Mouse (Mus musculus): ENCODE measurements around the gene Pold1. TPM values are rescaled to one million over a fixed set of nuclear protein-coding genes. Genes with fewer than 3 reads are reported as not detected.

Gene Pold1
- total and polyA plus RNA-seq, 2 experiments = 2.4 to 6.5 TPM

DNA sequence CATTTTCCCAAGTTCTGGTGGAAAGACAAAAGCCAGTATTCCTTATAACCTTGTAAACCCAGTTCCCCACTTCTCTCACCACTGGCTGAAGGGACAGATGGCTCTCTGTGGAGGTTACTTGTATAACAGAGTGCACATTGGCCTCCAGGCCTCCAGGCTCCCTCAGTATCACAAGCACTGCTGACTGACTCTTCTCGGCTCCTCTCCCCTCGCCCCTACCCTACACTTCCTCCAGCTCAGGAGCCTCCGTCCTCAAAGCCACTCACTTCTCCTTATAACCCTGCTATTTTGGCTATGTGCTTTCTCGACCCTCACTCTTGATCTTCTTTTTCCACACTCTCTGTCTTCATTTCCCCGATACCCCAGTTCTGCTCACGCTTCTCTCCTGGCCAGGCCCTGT lies 16.8 kb upstream of the Pold1 start:
- Histone ChIP-seq H3K4me1 (ENCODE audit: control insufficient read depth, insufficient read depth, low read length) (no peaks in the 10 kb centered on the region), H3K36me3 (ENCODE audit: control insufficient read depth, insufficient read depth, low read length) (no peaks in the 10 kb centered on the region), H3K79me2 (ENCODE audit: control insufficient read depth, insufficient read depth, low read length) (no peaks in the 10 kb centered on the region), H3K9ac (ENCODE audit: low read depth, low read length) (no peak overlapping the region), H3K4me3 (ENCODE audit: insufficient read depth, low read depth, low read length) (no peak overlapping the region), H3K27ac (replicated peaks; ENCODE audit: insufficient read depth, low read depth, low read length) (no peak overlapping the region), H3K27me3 (ENCODE audit: control insufficient read depth, insufficient read depth, low read length) (no peaks in the 10 kb centered on the region)
- WGBS = 78% methylated on average over 6 of the region's 6 CpGs
- TF ChIP-seq CTCF (IDR thresholded peaks at IDR 0.05; ENCODE audit: low read depth, low read length) = no peak
- no peak for TF ChIP-seq POLR2A (IDR thresholded peaks at IDR 0.05; ENCODE audit: extremely low read depth, insufficient read depth, low read length)
- no peak for DNase-seq (ENCODE audit: extremely low read depth, low read depth, low spot score)

DNA sequence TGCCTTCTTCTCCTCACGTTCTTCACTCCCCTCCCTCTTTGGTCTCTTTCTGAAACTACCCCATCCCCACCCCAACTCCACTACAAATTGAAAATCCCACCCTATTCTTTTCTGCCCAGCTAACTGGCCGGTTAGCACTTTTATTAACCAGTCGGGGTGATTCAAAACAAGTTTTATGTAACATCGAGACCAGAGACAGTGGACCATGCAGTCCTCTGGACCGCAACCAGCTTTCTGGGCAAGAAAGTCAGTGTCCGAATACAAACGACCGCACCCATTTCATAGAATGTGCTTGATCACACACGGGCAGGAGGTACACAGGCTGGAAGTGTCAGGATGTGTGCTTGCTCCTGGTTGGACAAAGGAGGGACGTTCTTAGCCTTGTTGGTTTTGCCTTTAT lies 15.8 kb upstream of the Pold1 start:
- Histone ChIP-seq H3K9ac (ENCODE audit: low read depth, low read length) (no peak overlapping the region), H3K4me1 (ENCODE audit: control insufficient read depth, insufficient read depth, low read length) (no peaks in the 10 kb centered on the region), H3K27me3 (ENCODE audit: control insufficient read depth, insufficient read depth, low read length) (no peaks in the 10 kb centered on the region), H3K4me3 (ENCODE audit: insufficient read depth, low read depth, low read length) (no peak overlapping the region), H3K79me2 (ENCODE audit: control insufficient read depth, insufficient read depth, low read length) (no peaks in the 10 kb centered on the region), H3K27ac (replicated peaks; ENCODE audit: insufficient read depth, low read depth, low read length) (no peak overlapping the region), H3K36me3 (ENCODE audit: control insufficient read depth, insufficient read depth, low read length) (no peaks in the 10 kb centered on the region)
- TF ChIP-seq CTCF (IDR thresholded peaks at IDR 0.05; ENCODE audit: low read depth, low read length) (no peak), POLR2A (IDR thresholded peaks at IDR 0.05; ENCODE audit: extremely low read depth, insufficient read depth, low read length) (no peak)
- WGBS = 85% methylated on average over 10 of the region's 10 CpGs
- DNase-seq (ENCODE audit: extremely low read depth, low read depth, low spot score) = no peak

DNA sequence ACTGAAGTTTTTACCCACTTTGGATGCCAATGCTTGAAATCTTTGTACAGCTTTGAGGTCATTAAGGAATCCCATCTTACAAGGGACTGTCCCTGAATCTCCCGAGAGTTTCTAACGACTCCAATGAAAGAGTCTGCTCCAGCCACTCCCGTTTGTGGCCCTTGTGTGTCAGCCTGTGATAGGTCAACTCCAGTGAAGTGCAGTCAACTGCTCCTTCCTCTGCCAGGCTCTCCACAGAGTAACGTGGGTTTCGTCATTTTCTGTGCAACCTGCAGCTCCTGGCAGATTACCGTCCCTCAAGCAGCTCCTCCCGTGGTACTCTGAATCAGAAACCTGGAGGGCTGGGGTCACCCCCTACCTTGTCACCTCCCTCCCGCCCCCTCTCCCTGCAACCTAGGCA lies 14.6 kb upstream of the Pold1 start:
- Histone ChIP-seq H3K4me3 (ENCODE audit: insufficient read depth, low read depth, low read length) (no peak overlapping the region), H3K4me1 (ENCODE audit: control insufficient read depth, insufficient read depth, low read length) (no peaks in the 10 kb centered on the region), H3K27ac (replicated peaks; ENCODE audit: insufficient read depth, low read depth, low read length) (no peak overlapping the region), H3K79me2 (ENCODE audit: control insufficient read depth, insufficient read depth, low read length) (no peaks in the 10 kb centered on the region), H3K9ac (ENCODE audit: low read depth, low read length) (no peak overlapping the region), H3K36me3 (ENCODE audit: control insufficient read depth, insufficient read depth, low read length) (no peaks in the 10 kb centered on the region), H3K27me3 (ENCODE audit: control insufficient read depth, insufficient read depth, low read length) (no peaks in the 10 kb centered on the region)
- DNase-seq (ENCODE audit: extremely low read depth, low read depth, low spot score) = no peak
- TF ChIP-seq POLR2A (IDR thresholded peaks at IDR 0.05; ENCODE audit: extremely low read depth, insufficient read depth, low read length) (no peak), CTCF (IDR thresholded peaks at IDR 0.05; ENCODE audit: low read depth, low read length) (no peak)
- WGBS = 45% methylated on average over 8 of the region's 8 CpGs

DNA sequence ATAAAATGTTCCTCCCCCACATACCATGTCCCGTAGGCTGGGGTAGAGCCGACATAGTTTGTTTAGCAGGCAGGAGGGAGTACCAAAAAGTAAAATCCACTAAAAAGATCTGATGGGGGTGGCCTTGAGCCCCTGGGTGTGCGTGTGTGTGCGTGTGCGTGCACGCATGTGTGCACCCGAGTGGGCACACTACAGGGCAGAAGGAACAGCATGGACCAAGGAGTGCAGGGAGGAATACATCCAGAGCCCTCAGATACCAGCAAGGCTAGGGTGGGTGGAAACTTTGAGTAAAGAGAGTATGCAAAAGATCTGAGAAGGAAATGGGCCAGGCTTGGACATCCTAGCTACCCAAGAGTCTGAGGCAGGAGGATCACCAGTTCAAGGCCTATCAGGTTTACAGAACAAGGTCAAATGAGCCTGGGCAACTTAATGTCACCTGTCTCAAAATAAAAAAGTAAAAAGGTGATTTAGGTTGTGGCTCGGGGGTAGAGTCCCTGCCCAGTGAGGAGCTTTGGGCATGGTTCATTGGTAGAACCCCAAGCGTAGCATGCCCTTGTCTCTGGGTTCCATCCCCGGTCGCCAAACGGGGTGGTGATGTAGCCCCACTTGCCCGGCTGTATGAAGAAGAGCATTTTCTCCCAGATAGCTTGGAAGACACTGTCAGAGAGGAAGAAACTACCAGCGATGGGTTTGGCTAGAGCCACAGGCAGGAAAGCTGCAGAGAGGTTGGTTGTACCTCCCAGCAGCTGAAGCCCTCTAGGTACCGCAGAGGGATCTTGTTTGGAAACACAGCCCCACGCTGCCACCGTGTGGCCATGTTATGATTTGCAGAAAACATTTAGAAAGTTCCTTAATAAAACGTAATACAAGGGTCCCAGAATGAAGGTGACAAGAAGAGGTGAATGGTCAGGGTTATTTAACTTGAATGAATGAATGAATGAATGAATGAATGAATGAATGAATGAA lies 12.1 kb upstream of the Pold1 start:
- DNase-seq (ENCODE audit: extremely low read depth, low read depth, low spot score) = peak; percentile 52
- 52% methylated on average over 18 of the region's 18 CpGs for WGBS
- TF ChIP-seq CTCF (IDR thresholded peaks at IDR 0.05; ENCODE audit: low read depth, low read length) (peak; percentile 82), POLR2A (IDR thresholded peaks at IDR 0.05; ENCODE audit: extremely low read depth, insufficient read depth, low read length) (no peak)
- Histone ChIP-seq H3K27ac (replicated peaks; ENCODE audit: insufficient read depth, low read depth, low read length) (no peak overlapping the region), H3K79me2 (ENCODE audit: control insufficient read depth, insufficient read depth, low read length) (no peaks in the 10 kb centered on the region), H3K4me3 (ENCODE audit: insufficient read depth, low read depth, low read length) (no peak overlapping the region), H3K4me1 (ENCODE audit: control insufficient read depth, insufficient read depth, low read length) (no peaks in the 10 kb centered on the region), H3K9ac (ENCODE audit: low read depth, low read length) (no peak overlapping the region), H3K36me3 (ENCODE audit: control insufficient read depth, insufficient read depth, low read length) (no peaks in the 10 kb centered on the region), H3K27me3 (ENCODE audit: control insufficient read depth, insufficient read depth, low read length) (no peaks in the 10 kb centered on the region)

GRCm38 (mm10) chr7:44557629-44558028 lies 9.0 kb upstream of the Pold1 start:
- no peaks in the 10 kb centered on the region for H3K27me3 ChIP-seq (ENCODE audit: control insufficient read depth, insufficient read depth, low read length)
- no peak for DNase-seq (ENCODE audit: extremely low read depth, low read depth, low spot score)
- no peaks in the 10 kb centered on the region for H3K36me3 ChIP-seq (ENCODE audit: control insufficient read depth, insufficient read depth, low read length)
- no peak overlapping the region for H3K4me3 ChIP-seq (ENCODE audit: insufficient read depth, low read depth, low read length)
- TF ChIP-seq CTCF (IDR thresholded peaks at IDR 0.05; ENCODE audit: low read depth, low read length) = no peak
- TF ChIP-seq POLR2A (IDR thresholded peaks at IDR 0.05; ENCODE audit: extremely low read depth, insufficient read depth, low read length) = no peak
- H3K27ac ChIP-seq (replicated peaks; ENCODE audit: insufficient read depth, low read depth, low read length) = no peak overlapping the region
- no peaks in the 10 kb centered on the region for H3K79me2 ChIP-seq (ENCODE audit: control insufficient read depth, insufficient read depth, low read length)
- H3K9ac ChIP-seq (ENCODE audit: low read depth, low read length) = no peak overlapping the region
- 67% methylated on average over 2 of the region's 2 CpGs for WGBS
- peaks cover 4% of the 10 kb centered on the region; the same call in 1 of the 2 replicates for H3K4me1 ChIP-seq (ENCODE audit: control insufficient read depth, insufficient read depth, low read length)

GRCm38 (mm10) chr7:44553826-44554225 lies 5.2 kb upstream of the Pold1 start, which contains the start of gene Nr1h2:
TSS of gene Nr1h2 (minus strand) at chr7:44553951.
- H3K4me3 ChIP-seq (ENCODE audit: insufficient read depth, low read depth, low read length) = peak within 1 kb of the TSS; percentile 82
- H3K27ac ChIP-seq (replicated peaks; ENCODE audit: insufficient read depth, low read depth, low read length) = peak within 1 kb of the TSS; percentile 86
- H3K27me3 ChIP-seq (ENCODE audit: control insufficient read depth, insufficient read depth, low read length) = no peaks in the 10 kb centered on the region
- H3K79me2 ChIP-seq (ENCODE audit: control insufficient read depth, insufficient read depth, low read length) = no peaks in the 10 kb centered on the region
- WGBS = under 1% methylated on average over 22 of the region's 22 CpGs
- H3K36me3 ChIP-seq (ENCODE audit: control insufficient read depth, insufficient read depth, low read length) = peaks cover 18% of the 10 kb centered on the region; the same call in 1 of the 2 replicates
- peak within 1 kb of the TSS; percentile 82 for H3K9ac ChIP-seq (ENCODE audit: low read depth, low read length)
- peaks cover 4% of the 10 kb centered on the region; the same call in 1 of the 2 replicates for H3K4me1 ChIP-seq (ENCODE audit: control insufficient read depth, insufficient read depth, low read length)
- DNase-seq (ENCODE audit: extremely low read depth, low read depth, low spot score) = peak; percentile 87
- 0 out of 2 replicates have a peak, but pooled peaks have one; percentile 27 for TF ChIP-seq POLR2A (IDR thresholded peaks at IDR 0.05; ENCODE audit: extremely low read depth, insufficient read depth, low read length)
- TF ChIP-seq CTCF (IDR thresholded peaks at IDR 0.05; ENCODE audit: low read depth, low read length) = no peak
